Comparison of ENCODE assay signal across 7 mouse cellular contexts in genomic region chr12:3781482-3781881, GRCm38 (mm10). TPM values are rescaled to one million over a fixed set of nuclear protein-coding genes. Genes with fewer than 3 reads are reported as not detected.
A peak's percentile ranks its signal among the peaks of the same experiment; 100 is the strongest.
DNase-seq lines count a peak whose midpoint lies in the region; ATAC-seq and TF ChIP-seq lines count a peak whose summit lies in the region.

No protein-coding gene starts in this region.

- peak; percentile 75 for ATAC-seq in embryonic facial prominence, embryonic 11.5 days (replicated peaks; ENCODE audit: insufficient number of reproducible peaks, low FRiP score, low TSS enrichment, low read depth)
- peak; percentile 85 for ATAC-seq in limb, embryonic 13.5 days (ENCODE audit: low FRiP score, low read depth)
- peak; percentile 55 for ATAC-seq in midbrain, embryonic 15.5 days (replicated peaks)

- H3K4me1 ChIP-seq in embryonic facial prominence, embryonic 11.5 days (ENCODE audit: control insufficient read depth, insufficient read depth, low read length), result peaks cover 6% of the 10 kb centered on the region
- H3K4me1 ChIP-seq in heart, adult 2 months (ENCODE audit: control insufficient read depth, insufficient read depth, low read length), result peaks cover 18% of the 10 kb centered on the region
- H3K4me1 ChIP-seq in limb, embryonic 13.5 days, result peaks cover 52% of the 10 kb centered on the region
- H3K4me1 ChIP-seq in midbrain, embryonic 15.5 days, result peaks cover 50% of the 10 kb centered on the region
- peaks cover 21% of the 10 kb centered on the region for H3K4me1 ChIP-seq in spleen, adult 2 months (ENCODE audit: control insufficient read depth, insufficient read depth, insufficient read length)

- H3K9me3 ChIP-seq in embryonic facial prominence, embryonic 11.5 days (replicated peaks; ENCODE audit: control insufficient read depth, low read length), result no peaks in the 10 kb centered on the region
- H3K9me3 ChIP-seq in limb, embryonic 13.5 days, result no peaks in the 10 kb centered on the region
- H3K9me3 ChIP-seq in midbrain, embryonic 15.5 days, result no peaks in the 10 kb centered on the region

- no peak overlapping the region for H3K4me2 ChIP-seq in embryonic facial prominence, embryonic 11.5 days (ENCODE audit: low read depth, low read length)
- peak overlapping the region; percentile 30 for H3K4me2 ChIP-seq in limb, embryonic 13.5 days (replicated peaks)
- no peak overlapping the region for H3K4me2 ChIP-seq in midbrain, embryonic 15.5 days

- intact Hi-C loops in heart, adult 2 months (cut with DNase I), result loop anchor here (2.0 kb wide), 1 partner anchor 23 kb away; no protein-coding TSS in a partner anchor

- H3K36me3 ChIP-seq in embryonic facial prominence, embryonic 11.5 days (replicated peaks; ENCODE audit: control insufficient read depth, insufficient read depth, low read depth, low read length), result no peaks in the 10 kb centered on the region
- peaks cover 2% of the 10 kb centered on the region; the same call in 1 of the 2 replicates for H3K36me3 ChIP-seq in heart, adult 2 months (ENCODE audit: control insufficient read depth, insufficient read depth, low read length)
- H3K36me3 ChIP-seq in limb, embryonic 13.5 days, result no peaks in the 10 kb centered on the region; the same call in 1 of the 2 replicates
- H3K36me3 ChIP-seq in midbrain, embryonic 15.5 days (replicated peaks), result no peaks in the 10 kb centered on the region
- H3K36me3 ChIP-seq in spleen, adult 2 months (ENCODE audit: control insufficient read depth, insufficient read depth, low read length), result no peaks in the 10 kb centered on the region

- 10% methylated on average over 8 of the region's 8 CpGs for WGBS in embryonic facial prominence, embryonic 11.5 days
- WGBS in heart, adult 2 months, result under 1% methylated on average over 8 of the region's 8 CpGs
- WGBS in limb, embryonic 13.5 days, result 3% methylated on average over 8 of the region's 8 CpGs
- 12% methylated on average over 8 of the region's 8 CpGs for WGBS in midbrain, embryonic 15.5 days
- WGBS in spleen, adult 2 months, result 2% methylated on average over 8 of the region's 8 CpGs

- H3K27me3 ChIP-seq in embryonic facial prominence, embryonic 11.5 days (ENCODE audit: control insufficient read depth, insufficient read depth, low read length), result no peaks in the 10 kb centered on the region
- H3K27me3 ChIP-seq in heart, adult 2 months (ENCODE audit: control insufficient read depth, insufficient read depth, low read length), result no peaks in the 10 kb centered on the region
- no peaks in the 10 kb centered on the region for H3K27me3 ChIP-seq in limb, embryonic 13.5 days
- H3K27me3 ChIP-seq in midbrain, embryonic 15.5 days (replicated peaks), result no peaks in the 10 kb centered on the region
- H3K27me3 ChIP-seq in spleen, adult 2 months (ENCODE audit: control insufficient read depth, insufficient read depth, low read length), result no peaks in the 10 kb centered on the region

- H3K4me3 ChIP-seq in embryonic facial prominence, embryonic 11.5 days (ENCODE audit: low read depth, low read length), result no peak overlapping the region
- H3K4me3 ChIP-seq in heart, adult 2 months, result no peak overlapping the region
- no peak overlapping the region for H3K4me3 ChIP-seq in limb, embryonic 13.5 days
- H3K4me3 ChIP-seq in midbrain, embryonic 15.5 days, result no peak overlapping the region
- H3K4me3 ChIP-seq in spleen, adult 2 months (ENCODE audit: extremely low read depth, insufficient read depth, insufficient read length), result no peak overlapping the region

- TF ChIP-seq POLR2A in heart, adult 2 months (IDR thresholded peaks at IDR 0.05; ENCODE audit: insufficient read depth, low read depth, low read length), result 0 out of 2 replicates have a peak, but pooled peaks have one; percentile 34
- TF ChIP-seq POLR2A in spleen, adult 2 months (IDR thresholded peaks at IDR 0.05; ENCODE audit: low read depth, low read length), result no peak

- H3K27ac ChIP-seq in embryonic facial prominence, embryonic 11.5 days (replicated peaks; ENCODE audit: low read depth, low read length), result peak overlapping the region; percentile 68; the same call in 1 of the 2 replicates
- peak overlapping the region; percentile 89 for H3K27ac ChIP-seq in heart, adult 2 months
- H3K27ac ChIP-seq in limb, embryonic 13.5 days, result peak overlapping the region; percentile 88
- H3K27ac ChIP-seq in midbrain, embryonic 15.5 days, result peak overlapping the region; percentile 73
- H3K27ac ChIP-seq in spleen, adult 2 months (ENCODE audit: insufficient read depth, low read length), result peak overlapping the region; percentile 80

- H3K79me2 ChIP-seq in heart, adult 2 months (replicated peaks; ENCODE audit: control insufficient read depth, insufficient read depth, low read length), result no peaks in the 10 kb centered on the region

- peak; percentile 96 for DNase-seq in adrenal gland, postnatal 14 days
- peak; percentile 85 for DNase-seq in embryonic facial prominence, embryonic 11.5 days (ENCODE audit: low spot score)
- peak; percentile 92 to 93 for DNase-seq in heart, adult 2 months
- peak; percentile 93 to 94 for DNase-seq in kidney, adult 8-10 months
- peak; percentile 73 to 92 for DNase-seq in spleen, adult 2 months (ENCODE audit: low read depth in 1 of 2, low spot score in 2 of 2)

- H3K9ac ChIP-seq in embryonic facial prominence, embryonic 11.5 days (replicated peaks; ENCODE audit: low read length), result no peak overlapping the region
- H3K9ac ChIP-seq in heart, adult 2 months (ENCODE audit: low read depth, low read length), result no peak overlapping the region
- H3K9ac ChIP-seq in limb, embryonic 13.5 days, result no peak overlapping the region
- H3K9ac ChIP-seq in midbrain, embryonic 15.5 days, result no peak overlapping the region

- TF ChIP-seq EP300 in heart, adult 2 months (IDR thresholded peaks at IDR 0.05; ENCODE audit: insufficient read depth, low read depth, low read length), result peak; percentile 71; the same call in 1 of the 2 replicates

- TF ChIP-seq CTCF in heart, adult 2 months (IDR thresholded peaks at IDR 0.05), result peak; percentile 90
- peak; percentile 99 for TF ChIP-seq CTCF in spleen, adult 2 months (IDR thresholded peaks at IDR 0.05; ENCODE audit: extremely low read depth, insufficient read depth, insufficient read length, insufficient replicate concordance)

RNA-seq across cellular contexts. Expression of gene Dnmt3a, which starts 24.3 kb away (rescaled TPM):
- total RNA-seq in adrenal gland, postnatal 14 days (2021), result 95.6 and 106 TPM in 2 replicates
- polyA plus RNA-seq in embryonic facial prominence, embryonic 11.5 days (2014; fragmentation: Nextera tagmentation; extraction: Ambion mirVana), result 69.5 and 80.9 TPM in 2 replicates
- 10 to 100 TPM; 50.9 to 56.0 TPM for total RNA-seq in heart, adult 2 months (2021)
- polyA plus RNA-seq in heart, adult 2 months (2012; rRNA removed), result 13.6 and 22.4 TPM in 2 replicates
- polyA plus RNA-seq in limb, embryonic 13.5 days (2015; fragmentation: Nextera tagmentation; extraction: Ambion mirVana), result 200 and 203 TPM in 2 replicates
- 144 and 152 TPM in 2 replicates for polyA plus RNA-seq in midbrain, embryonic 15.5 days (2015; fragmentation: Nextera tagmentation; extraction: Ambion mirVana)
- 19.3 and 22.4 TPM in 2 replicates for polyA plus RNA-seq in spleen, adult 2 months (2012; rRNA removed)
